In genomic region chr7:30459484-30459883, GRCm38 (mm10) we compare ENCODE assay signal across 29 mouse cellular contexts. TPM values are rescaled to one million over a fixed set of nuclear protein-coding genes. Genes with fewer than 3 reads are reported as not detected.
"Had no signal": no experiment of that assay in that cellular context is flagged by ENCODE, and none has a peak within 500 bp of the region (broad histone marks: within the 10 kb centered on the region; RNA-seq: fewer than 3 reads in every experiment).

No protein-coding gene starts in this region.

- H3K4me1 ChIP-seq: liver, embryonic 12.5 days; liver, embryonic 15.5 days; lung, embryonic 15.5 days had no signal

- H3K4me3 ChIP-seq: layer of hippocampus, adult 2 months; limb, embryonic 10.5 days; limb, embryonic 13.5 days; liver, embryonic 12.5 days; liver, embryonic 15.5 days; lung, embryonic 15.5 days had no signal

- H3K4me2 ChIP-seq: limb, embryonic 13.5 days; liver, embryonic 12.5 days; liver, embryonic 15.5 days; lung, embryonic 15.5 days; midbrain, embryonic 11.5 days had no signal

- H3K36me3 ChIP-seq: limb, embryonic 10.5 days; limb, embryonic 13.5 days; liver, embryonic 12.5 days; liver, embryonic 15.5 days; lung, embryonic 15.5 days had no signal

- H3K9ac ChIP-seq: limb, embryonic 13.5 days; liver, embryonic 12.5 days; liver, embryonic 15.5 days; lung, embryonic 15.5 days had no signal

- DNase-seq: layer of hippocampus, adult 9-11 months; liver; lung, adult 18-20 months; lung, postnatal 10 days; lung, postnatal 4 days; midbrain, embryonic 14.5 days; right cerebral cortex, adult 18-20 months; right cerebral cortex, postnatal 14 days; right cerebral cortex, postnatal 4 days; thymus, adult 2 months; thymus, postnatal 14 days; thymus, postnatal 4 days had no signal

- H3K9me3 ChIP-seq: limb, embryonic 10.5 days; limb, embryonic 13.5 days; liver, embryonic 12.5 days; liver, embryonic 15.5 days; lung, embryonic 15.5 days had no signal

- H3K27ac ChIP-seq: layer of hippocampus, adult 2 months; limb, embryonic 10.5 days; limb, embryonic 13.5 days; liver, embryonic 12.5 days; liver, embryonic 15.5 days; lung, embryonic 15.5 days; stomach, postnatal 0 days had no signal

- ATAC-seq: intestine, postnatal 0 days; liver, embryonic 12.5 days had no signal

RNA-seq across cellular contexts. Expression of gene Nphs1, which starts 1.4 kb away (rescaled TPM):
- polyA plus RNA-seq: intestine, postnatal 0 days; limb, embryonic 10.5 days; lung, embryonic 15.5 days; midbrain, embryonic 11.5 days; neural tube, embryonic 14.5 days; stomach, embryonic 14.5 days had no signal

RNA-seq across cellular contexts. Expression of gene Kirrel2, which starts 2.0 kb away (rescaled TPM):
- total RNA-seq: megakaryocyte progenitor cell, adult 5-6 weeks; megakaryocyte-erythroid progenitor cell, adult 5-6 weeks had no signal
- polyA plus RNA-seq: limb, embryonic 10.5 days; lung, embryonic 15.5 days had no signal

RNA-seq across cellular contexts. Expression of gene Aplp1, which starts 14.1 kb away (rescaled TPM):
- total RNA-seq: megakaryocyte progenitor cell, adult 5-6 weeks; megakaryocyte-erythroid progenitor cell, adult 5-6 weeks had no signal

RNA-seq across cellular contexts. Expression of gene Prodh2, which starts 33.9 kb away (rescaled TPM):
- total RNA-seq: layer of hippocampus, adult 2 months; layer of hippocampus, postnatal 25 days; left cerebral cortex, adult 18-20 months; left cerebral cortex, postnatal 25 days; megakaryocyte progenitor cell, adult 5-6 weeks; megakaryocyte-erythroid progenitor cell, adult 5-6 weeks; midbrain, postnatal 0 days had no signal
- polyA plus RNA-seq: limb, embryonic 10.5 days; limb, embryonic 13.5 days; midbrain, embryonic 11.5 days; midbrain, embryonic 14.5 days; midbrain, postnatal 0 days; neural tube, embryonic 14.5 days; stomach, embryonic 14.5 days had no signal
